24 mouse cellular contexts compared by ENCODE assay signal in genomic region chr10:93353545-93354326, GRCm38 (mm10). TPM values are rescaled to one million over a fixed set of nuclear protein-coding genes. Genes with fewer than 3 reads are reported as not detected.
DNase-seq lines count a peak whose midpoint lies in the region; ATAC-seq and TF ChIP-seq lines count a peak whose summit lies in the region.
"Had no signal": no experiment of that assay in that cellular context is flagged by ENCODE, and none has a peak within 500 bp of the region (broad histone marks: within the 10 kb centered on the region; RNA-seq: fewer than 3 reads in every experiment).

No protein-coding gene starts in this region.

- ATAC-seq in monocyte, adult 5-6 weeks (replicated peaks; ENCODE audit: insufficient number of reproducible peaks, low FRiP score, low TSS enrichment, poor library complexity, severe bottlenecking), result 0 out of 2 replicates have a peak, but pooled peaks have one; percentile 10
- ATAC-seq: forebrain, embryonic 15.5 days; hindbrain, embryonic 16.5 days; intestine, embryonic 16.5 days had no signal

- peak; percentile 96 for TF ChIP-seq EP300 in CH12.LX (IDR thresholded peaks at IDR 0.05; ENCODE audit: low read length)

- no peak overlapping the region for H3K4me3 ChIP-seq in spleen, adult 2 months (ENCODE audit: extremely low read depth, insufficient read depth, insufficient read length)
- H3K4me3 ChIP-seq in CH12.LX (replicated peaks in 1 of 3; ENCODE audit: low read depth in 2 of 3, low read length in 2 of 3, poor library complexity in 1 of 3), result peak overlapping the region in 1 of 3 experiments; percentile 9
- H3K4me3 ChIP-seq: embryonic facial prominence, embryonic 10.5 days; forebrain, embryonic 15.5 days; kidney, embryonic 15.5 days; left cerebral cortex, adult 2 months; liver, embryonic 13.5 days had no signal

- peaks cover 9% of the 10 kb centered on the region for H3K9me3 ChIP-seq in CH12.LX (replicated peaks; ENCODE audit: low read length)
- H3K9me3 ChIP-seq: embryonic facial prominence, embryonic 10.5 days; forebrain, embryonic 15.5 days; kidney, embryonic 15.5 days; liver, embryonic 13.5 days had no signal

- H3K36me3 ChIP-seq in spleen, adult 2 months (ENCODE audit: control insufficient read depth, insufficient read depth, low read length), result no peaks in the 10 kb centered on the region
- H3K36me3 ChIP-seq in CH12.LX (replicated peaks in 1 of 2; ENCODE audit: control insufficient read depth in 1 of 2, insufficient read depth in 1 of 2, low read length in 1 of 2), result peaks cover 0 to 6% of the 10 kb centered on the region in 2 experiments
- H3K36me3 ChIP-seq: embryonic facial prominence, embryonic 10.5 days; forebrain, embryonic 15.5 days; kidney, embryonic 15.5 days; liver, embryonic 13.5 days had no signal

- H3K4me1 ChIP-seq in spleen, adult 2 months (ENCODE audit: control insufficient read depth, insufficient read depth, insufficient read length), result peaks cover 23% of the 10 kb centered on the region; the same call in 1 of the 2 replicates
- H3K4me1 ChIP-seq in CH12.LX (ENCODE audit: control insufficient read depth in 1 of 2, insufficient read depth in 2 of 2), result peaks cover 49 to 75% of the 10 kb centered on the region in 2 experiments
- H3K4me1 ChIP-seq: liver, embryonic 13.5 days had no signal

- TF ChIP-seq CTCF in spleen, adult 2 months (IDR thresholded peaks at IDR 0.05; ENCODE audit: extremely low read depth, insufficient read depth, insufficient read length, insufficient replicate concordance), result no peak
- TF ChIP-seq CTCF in CH12.LX (conservative IDR thresholded peaks at IDR 0.05 in 1 of 2, IDR thresholded peaks at IDR 0.05 in 1 of 2; ENCODE audit: low read depth in 2 of 2, low read length in 2 of 2), result peak in 1 of 2 experiments; percentile 45; a peak in 2 of 4 replicates

- DNase-seq in spleen, adult 2 months (ENCODE audit: low read depth in 1 of 2, low spot score in 2 of 2), result peak; percentile 33 to 57
- no peak for DNase-seq in spleen, adult 12 weeks (ENCODE audit: low spot score)
- peak; percentile 94 for DNase-seq in CH12.LX (ENCODE audit: extremely low read depth)
- DNase-seq in kidney, adult 9 months, result no peak
- DNase-seq in adrenal gland, postnatal 4 days (ENCODE audit: low spot score in 2 of 2), result no peak
- no peak for DNase-seq in thymus, postnatal 0 days (ENCODE audit: low spot score)
- DNase-seq: adrenal gland, adult 2 months; cerebellum, adult 9-10 months; kidney, postnatal 36 days; layer of hippocampus, adult 9-11 months; liver, embryonic 13.5 days; lung, adult 2 months; lung, postnatal 14 days; retina, postnatal 1 day; thymus, postnatal 36 days had no signal

- H3K27ac ChIP-seq in spleen, adult 2 months (ENCODE audit: insufficient read depth, low read length), result peak overlapping the region; percentile 83
- H3K27ac ChIP-seq in CH12.LX (ENCODE audit: insufficient read depth, low read depth), result peak overlapping the region; percentile 100
- H3K27ac ChIP-seq: embryonic facial prominence, embryonic 10.5 days; forebrain, embryonic 15.5 days; left cerebral cortex, adult 2 months; liver, embryonic 13.5 days had no signal

- 47% methylated on average over 10 of the region's 10 CpGs for whole genome bisulfite sequencing in spleen, adult 2 months

- no peaks in the 10 kb centered on the region for H3K79me2 ChIP-seq in CH12.LX (replicated peaks; ENCODE audit: control insufficient read depth, extremely low read depth, insufficient read depth, poor library complexity, severe bottlenecking)

- peak overlapping the region; percentile 7; the same call in 1 of the 2 replicates for H3K4me2 ChIP-seq in CH12.LX (ENCODE audit: insufficient read depth, low read depth, poor library complexity, severe bottlenecking)
- H3K4me2 ChIP-seq: forebrain, embryonic 15.5 days; heart, embryonic 11.5 days; kidney, embryonic 15.5 days; liver, embryonic 13.5 days; midbrain, embryonic 11.5 days had no signal

- in situ Hi-C loops in CH12.LX (cut with MboI; ENCODE audit: low pct_ligation_motif_present, low pct_unique_long_range_greater_than_20kb, low sequenced_read_pairs), result loop anchor here (10.0 kb wide), 2 partner anchors 59 to 189 kb away; partner anchors contain the start of gene Cdk17

- no peaks in the 10 kb centered on the region for H3K27me3 ChIP-seq in spleen, adult 2 months (ENCODE audit: control insufficient read depth, insufficient read depth, low read length)
- no peaks in the 10 kb centered on the region for H3K27me3 ChIP-seq in CH12.LX (replicated peaks)
- H3K27me3 ChIP-seq: forebrain, embryonic 15.5 days; kidney, embryonic 15.5 days; liver, embryonic 13.5 days had no signal

- no peak for TF ChIP-seq POLR2A in spleen, adult 2 months (IDR thresholded peaks at IDR 0.05; ENCODE audit: low read depth, low read length)
- TF ChIP-seq POLR2A in CH12.LX (IDR thresholded peaks at IDR 0.05; ENCODE audit: low read depth, low read length), result peak; percentile 46

- dilution Hi-C loops in CH12.LX (cut with MboI; ENCODE audit: extremely low pct_ligation_motif_present, extremely low pct_unique_long_range_greater_than_20kb, low sequenced_read_pairs), result no loop called here

- 0 out of 2 replicates have a peak overlapping the region, but pooled peaks have one; percentile 14 for H3K9ac ChIP-seq in CH12.LX (ENCODE audit: insufficient read depth, low read depth)
- H3K9ac ChIP-seq: forebrain, embryonic 15.5 days; kidney, embryonic 15.5 days; liver, embryonic 13.5 days had no signal

- TF ChIP-seq RAD21 in CH12.LX (IDR thresholded peaks at IDR 0.05; ENCODE audit: low read depth, low read length), result peak; percentile 14

TF ChIP-seq in CH12.LX, 34 proteins besides CTCF, POLR2A, EP300 and RAD21 (continues in another document):
- no peak for TF ChIP-seq ZKSCAN1 (IDR thresholded peaks at IDR 0.05; ENCODE audit: borderline replicate concordance, low read depth, low read length)
- no peak for TF ChIP-seq PAX5 (IDR thresholded peaks at IDR 0.05; ENCODE audit: low read length)
- peak; percentile 89 for TF ChIP-seq TCF12 (IDR thresholded peaks at IDR 0.05; ENCODE audit: low read depth, low read length)
- TF ChIP-seq USF2 (conservative IDR thresholded peaks at IDR 0.05; ENCODE audit: low read depth, low read length), result no peak; the same call in 1 of the 2 replicates
- TF ChIP-seq JUN (IDR thresholded peaks at IDR 0.05; ENCODE audit: insufficient read depth, low read depth, low read length), result peak; percentile 93
- TF ChIP-seq HCFC1 (IDR thresholded peaks at IDR 0.05; ENCODE audit: low read depth, low read length), result peak; percentile 50
- TF ChIP-seq UBTF (IDR thresholded peaks at IDR 0.05; ENCODE audit: low read depth, low read length), result no peak
- TF ChIP-seq MXI1 (IDR thresholded peaks at IDR 0.05; ENCODE audit: low read depth, low read length), result peak; percentile 56; the same call in 1 of the 2 replicates
- TF ChIP-seq TBP (conservative IDR thresholded peaks at IDR 0.05; ENCODE audit: low read depth, low read length), result peak; percentile 92
- peak; percentile 65; the same call in 1 of the 2 replicates for TF ChIP-seq NELFE (IDR thresholded peaks at IDR 0.05; ENCODE audit: low read depth, low read length)
- TF ChIP-seq CHD2 (IDR thresholded peaks at IDR 0.05; ENCODE audit: low read length), result peak; percentile 66
- TF ChIP-seq ELF1 (IDR thresholded peaks at IDR 0.05; ENCODE audit: low read depth, low read length), result peak; percentile 90
- TF ChIP-seq MAZ (IDR thresholded peaks at IDR 0.05; ENCODE audit: low read depth, low read length), result peak; percentile 72; the same call in 1 of the 2 replicates
- peak; percentile 95 for TF ChIP-seq BHLHE40 (IDR thresholded peaks at IDR 0.05; ENCODE audit: low read depth, low read length)
- peak; percentile 81 for TF ChIP-seq MYC (IDR thresholded peaks at IDR 0.05; ENCODE audit: low read depth, low read length)
- peak; percentile 58 for TF ChIP-seq USF1 (IDR thresholded peaks at IDR 0.05; ENCODE audit: low read depth, low read length)
- TF ChIP-seq ZMIZ1 (IDR thresholded peaks at IDR 0.05; ENCODE audit: low read depth, low read length), result peak; percentile 56; the same call in 1 of the 2 replicates
- TF ChIP-seq CHD1 (IDR thresholded peaks at IDR 0.05; ENCODE audit: low read depth, low read length), result 0 out of 2 replicates have a peak, but pooled peaks have one; percentile 31
- 0 out of 2 replicates have a peak, but pooled peaks have one; percentile 36 for TF ChIP-seq E2F4 (IDR thresholded peaks at IDR 0.05; ENCODE audit: insufficient replicate concordance, low read depth, low read length)
- TF ChIP-seq SIN3A (IDR thresholded peaks at IDR 0.05; ENCODE audit: low read length), result peak; percentile 76
- TF ChIP-seq GABPA (IDR thresholded peaks at IDR 0.05; ENCODE audit: insufficient replicate concordance, low read depth, low read length), result no peak
- no peak for TF ChIP-seq ZC3H11A (IDR thresholded peaks at IDR 0.05; ENCODE audit: low read depth, low read length)
- TF ChIP-seq MAX (IDR thresholded peaks at IDR 0.05; ENCODE audit: low read length), result peak; percentile 66; the same call in 1 of the 2 replicates
- TF ChIP-seq KAT2A (IDR thresholded peaks at IDR 0.05; ENCODE audit: insufficient replicate concordance, low read length), result 0 out of 2 replicates have a peak, but pooled peaks have one; percentile 36
- peak; percentile 96 for TF ChIP-seq ETS1 (conservative IDR thresholded peaks at IDR 0.05; ENCODE audit: low read depth, low read length)
- peak; percentile 80 for TF ChIP-seq MAFK (IDR thresholded peaks at IDR 0.05; ENCODE audit: insufficient replicate concordance, low read length)
- peak; percentile 95 for TF ChIP-seq JUND (conservative IDR thresholded peaks at IDR 0.05; ENCODE audit: low read depth, low read length)
- peak; percentile 73; the same call in 1 of the 2 replicates for TF ChIP-seq POLR2AphosphoS2 (IDR thresholded peaks at IDR 0.05; ENCODE audit: low read depth, low read length)
- no peak for TF ChIP-seq ZNF384 (IDR thresholded peaks at IDR 0.05; ENCODE audit: low read depth, low read length)
- peak; percentile 54; the same call in 1 of the 2 replicates for TF ChIP-seq RCOR1 (conservative IDR thresholded peaks at IDR 0.05; ENCODE audit: low read depth, low read length)
- TF ChIP-seq SMC3 (IDR thresholded peaks at IDR 0.05; ENCODE audit: low read depth, low read length), result peak; percentile 42
- peak; percentile 77 for TF ChIP-seq NRF1 (IDR thresholded peaks at IDR 0.05; ENCODE audit: low read depth, low read length)
- TF ChIP-seq MEF2A (IDR thresholded peaks at IDR 0.05; ENCODE audit: borderline replicate concordance, low read depth, low read length), result peak; percentile 91

RNA-seq across cellular contexts. Expression of gene Elk3, which starts 42.8 kb away (rescaled TPM):
- 37.4 and 48.6 TPM in 2 replicates for polyA plus RNA-seq in spleen, adult 2 months (2012; rRNA removed)
- total RNA-seq in CH12.LX (2012; rRNA removed) (22.3 and 25.8 TPM in 2 replicates), CH12.LX (2014; rRNA removed) (20.1 and 25.3 TPM in 2 replicates)
- 35.6 and 37.0 TPM in 2 replicates for polyA plus RNA-seq in CH12.LX (2012; ENCODE audit: insufficient read length, low read depth)
- 46.4 to 62.2 TPM (median 61.7 TPM) in 3 replicates for total RNA-seq in monocyte, adult 5-6 weeks (2017)
- 10 to 100 TPM; 71.3 to 72.3 TPM for total RNA-seq in adrenal gland, postnatal 4 days (2021)
- polyA plus RNA-seq in thymus, postnatal 0 days (2015; fragmentation: Nextera tagmentation; extraction: Ambion mirVana), result 18.2 and 19.1 TPM in 2 replicates

Comparison
In these comparisons a context has a peak if more than half of its experiments do, and no peak if none do; other contexts are left out.
1. DNase-seq: peak in spleen, adult 2 months (2 of 2) and CH12.LX (single experiment); none in spleen, adult 12 weeks (single experiment), kidney, adult 9 months (single experiment), adrenal gland, postnatal 4 days (0 of 2) and thymus, postnatal 0 days (single experiment).